Mouse (Mus musculus): ENCODE measurements around the gene Sufu.

GRCm38 (mm10) chr19:46505646-46506371 lies 109.1 kb downstream of the Sufu start:
- no peak for TF ChIP-seq CTCF (IDR thresholded peaks at IDR 0.05; ENCODE audit: extremely low read depth, insufficient read depth, insufficient read length, insufficient replicate concordance)
- TF ChIP-seq POLR2A (IDR thresholded peaks at IDR 0.05; ENCODE audit: low read depth, low read length), result no peak
